Mouse (Mus musculus): ENCODE measurements around the gene Rabif. TPM values are rescaled to one million over a fixed set of nuclear protein-coding genes. Genes with fewer than 3 reads are reported as not detected.

Gene Rabif
- polyA plus RNA-seq, 1 experiment from 2014 or later: 41.5 TPM

DNA sequence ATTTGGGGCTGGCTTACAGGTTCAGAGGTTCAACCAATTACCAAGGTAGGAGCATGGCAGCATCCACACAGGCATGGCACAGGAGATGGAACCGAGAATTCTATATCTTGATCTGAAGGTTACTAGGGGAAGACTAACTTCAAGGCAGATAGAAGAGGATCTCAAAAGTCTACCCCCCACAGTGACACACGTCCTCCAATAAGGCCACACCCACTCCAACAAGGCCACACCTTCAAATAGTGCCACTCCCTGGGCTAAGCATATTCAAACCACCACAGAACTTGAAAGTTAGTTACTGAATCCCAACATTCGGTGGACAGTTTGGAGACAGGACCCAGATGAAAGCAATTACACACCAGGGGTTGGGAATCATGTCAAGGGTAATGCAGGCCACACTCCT lies 41.1 kb downstream of the Rabif start:
- DNase-seq (ENCODE audit: extremely low spot score, low spot score): no peak
- WGBS: 72% methylated on average over 3 of the region's 3 CpGs

DNA sequence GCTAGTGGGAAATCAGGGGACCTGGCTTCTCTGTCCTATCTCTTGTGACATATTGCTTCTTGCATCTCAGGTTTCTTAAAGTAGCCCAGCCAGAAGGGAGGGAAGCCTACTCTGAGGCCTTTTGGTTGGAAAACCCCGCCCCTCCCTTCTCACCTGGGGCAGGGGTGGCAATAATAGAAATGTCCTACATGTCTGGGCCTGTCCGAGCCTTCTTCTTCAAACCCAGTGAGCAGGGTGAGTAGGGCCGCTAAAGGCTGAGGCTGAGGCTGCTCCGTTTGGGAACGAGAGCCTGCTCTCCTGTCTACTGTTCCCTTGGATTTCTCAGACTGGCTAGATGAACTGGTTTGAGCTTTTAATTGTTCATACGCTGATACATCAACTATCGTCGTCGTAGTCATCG lies 46.2 kb downstream of the Rabif start:
- no peak for DNase-seq (ENCODE audit: extremely low spot score, low spot score)
- H3K27me3 ChIP-seq (ENCODE audit: poor library complexity, severe bottlenecking): no peaks in the 10 kb centered on the region
- H3K4me1 ChIP-seq: no peaks in the 10 kb centered on the region
- H3K27ac ChIP-seq: no peak overlapping the region
- H3K4me3 ChIP-seq: no peak overlapping the region
- H3K9me3 ChIP-seq: peaks cover 10% of the 10 kb centered on the region; the same call in 1 of the 2 replicates
- WGBS: 94% methylated on average over 10 of the region's 10 CpGs
- no peaks in the 10 kb centered on the region for H3K36me3 ChIP-seq (replicated peaks)

More for the DNA sequence above, 41.1 kb downstream of the Rabif start:
- Histone ChIP-seq H3K4me1 (no peaks in the 10 kb centered on the region), H3K4me3 (no peak overlapping the region), H3K36me3 (replicated peaks) (no peaks in the 10 kb centered on the region), H3K27ac (no peak overlapping the region), H3K9me3 (no peaks in the 10 kb centered on the region), H3K27me3 (ENCODE audit: poor library complexity, severe bottlenecking) (no peaks in the 10 kb centered on the region)

DNA sequence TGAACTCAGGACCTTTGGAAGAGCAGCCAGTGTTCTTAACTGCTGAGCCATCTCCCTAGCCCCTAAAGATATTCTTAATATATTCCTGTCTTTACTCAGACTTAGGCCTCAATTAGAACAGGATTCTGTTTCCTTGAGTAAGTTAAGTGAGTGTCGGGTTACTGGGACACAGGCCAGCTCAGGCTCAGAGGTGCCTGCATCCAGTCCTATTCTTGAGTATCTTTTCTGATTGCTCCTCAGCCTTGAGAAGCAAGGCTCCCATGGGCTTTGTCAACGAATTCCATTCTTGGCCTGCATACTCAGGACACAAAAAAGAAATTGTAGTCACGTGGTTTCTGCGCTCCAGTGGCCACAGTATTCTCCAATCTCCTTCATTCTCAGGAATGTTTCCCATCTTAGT lies 53.8 kb downstream of the Rabif start:
- no peak overlapping the region for H3K4me3 ChIP-seq
- WGBS: 84% methylated on average over 4 of the region's 4 CpGs
- H3K9me3 ChIP-seq: peaks cover 11% of the 10 kb centered on the region; the same call in 1 of the 2 replicates
- H3K4me1 ChIP-seq: 0 out of 2 replicates have a peak, but pooled peaks cover 6% of the 10 kb centered on the region
- no peak for DNase-seq (ENCODE audit: extremely low spot score, low spot score)
- no peaks in the 10 kb centered on the region for H3K36me3 ChIP-seq (replicated peaks)
- no peak overlapping the region for H3K27ac ChIP-seq
- H3K27me3 ChIP-seq (ENCODE audit: poor library complexity, severe bottlenecking): no peaks in the 10 kb centered on the region; the same call in 1 of the 2 replicates

DNA sequence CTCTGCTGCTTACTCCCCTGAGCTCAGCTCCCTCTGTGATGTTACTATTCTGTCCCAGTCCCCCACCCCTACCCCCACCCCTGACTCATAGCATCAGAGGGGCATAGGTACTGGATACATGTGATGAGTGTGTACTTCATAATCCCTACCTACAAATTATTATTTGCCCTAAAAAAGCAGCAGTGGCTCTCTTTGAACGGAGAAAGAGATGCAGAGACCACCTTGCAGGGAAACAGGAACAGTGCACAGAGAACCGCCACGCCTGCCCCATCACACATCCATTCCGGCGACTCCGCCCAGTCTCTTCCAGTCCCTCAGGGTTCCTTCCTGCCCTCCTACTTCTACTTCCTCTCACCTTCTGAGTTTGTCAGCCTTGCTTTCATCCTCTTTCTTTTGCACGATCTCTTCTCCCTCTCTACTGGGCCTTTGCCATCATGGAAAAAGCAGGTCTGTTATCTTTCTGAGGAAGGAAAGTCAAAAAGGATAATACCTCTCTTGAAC lies 55.2 kb downstream of the Rabif start, which contains the start of gene Mgat4e:
TSS of gene Mgat4e (minus strand) at position 51 of the 501 bp plus-strand sequence.
- Histone ChIP-seq H3K27ac (no peak within 1 kb of the TSS), H3K36me3 (replicated peaks) (no peaks in the 10 kb centered on the region), H3K27me3 (ENCODE audit: poor library complexity, severe bottlenecking) (peaks cover 1% of the 10 kb centered on the region), H3K4me1 (0 out of 2 replicates have a peak, but pooled peaks cover 6% of the 10 kb centered on the region), H3K9me3 (peaks cover 10% of the 10 kb centered on the region; the same call in 1 of the 2 replicates), H3K4me3 (no peak within 1 kb of the TSS)
- no peak for DNase-seq (ENCODE audit: extremely low spot score, low spot score)
- 69% methylated on average over 7 of the region's 7 CpGs for WGBS

DNA sequence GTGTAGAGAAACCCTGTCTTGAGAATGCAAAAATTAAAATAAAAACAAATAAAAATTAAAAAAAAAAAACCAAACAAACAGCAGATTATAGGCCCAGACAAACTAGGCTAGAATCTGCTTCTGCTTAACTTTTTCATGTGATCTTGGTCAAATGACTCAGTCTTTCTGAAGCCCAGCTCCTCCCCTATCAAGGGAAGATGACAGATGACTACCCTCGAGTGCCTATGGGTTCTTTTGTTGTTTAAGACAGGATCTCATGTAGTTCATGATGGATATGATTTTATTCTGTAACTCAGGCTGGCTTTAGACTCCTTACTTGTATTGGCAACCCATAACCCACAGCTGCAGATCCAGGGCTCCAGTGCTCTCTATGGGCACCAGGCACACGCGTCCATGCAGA lies 57.4 kb downstream of the Rabif start:
- 88% methylated on average over 3 of the region's 3 CpGs for WGBS
- Histone ChIP-seq H3K27me3 (ENCODE audit: poor library complexity, severe bottlenecking) (peaks cover 11% of the 10 kb centered on the region), H3K4me3 (no peak overlapping the region), H3K36me3 (replicated peaks) (no peaks in the 10 kb centered on the region), H3K27ac (no peak overlapping the region), H3K9me3 (no peaks in the 10 kb centered on the region), H3K4me1 (peaks cover 24% of the 10 kb centered on the region)
- no peak for DNase-seq (ENCODE audit: extremely low spot score, low spot score)

DNA sequence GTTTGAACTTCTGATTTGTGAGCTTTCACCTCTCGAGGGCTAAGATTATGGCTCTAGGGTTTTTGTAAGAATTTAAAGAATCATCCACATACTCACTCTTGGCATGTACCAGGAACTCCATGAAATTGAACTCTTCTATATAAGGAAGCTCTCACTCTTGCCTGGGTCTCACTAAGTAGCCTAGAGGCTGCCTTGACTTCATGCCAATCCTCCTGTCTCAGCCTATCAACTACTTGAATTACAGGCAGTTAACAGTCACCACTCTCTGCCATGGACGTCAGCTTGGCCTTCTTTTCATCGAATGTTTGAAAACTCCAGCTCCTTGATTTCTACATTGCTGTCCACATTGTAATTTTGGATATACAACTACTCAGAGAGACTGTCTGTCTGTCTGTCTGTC lies 57.9 kb downstream of the Rabif start:
- H3K4me1 ChIP-seq: peaks cover 29% of the 10 kb centered on the region
- no peaks in the 10 kb centered on the region for H3K36me3 ChIP-seq (replicated peaks)
- H3K27ac ChIP-seq: no peak overlapping the region
- DNase-seq (ENCODE audit: extremely low spot score, low spot score): no peak
- H3K27me3 ChIP-seq (ENCODE audit: poor library complexity, severe bottlenecking): peaks cover 11% of the 10 kb centered on the region
- no peak overlapping the region for H3K4me3 ChIP-seq
- 73% methylated on average over 3 of the region's 3 CpGs for WGBS
- no peaks in the 10 kb centered on the region for H3K9me3 ChIP-seq

DNA sequence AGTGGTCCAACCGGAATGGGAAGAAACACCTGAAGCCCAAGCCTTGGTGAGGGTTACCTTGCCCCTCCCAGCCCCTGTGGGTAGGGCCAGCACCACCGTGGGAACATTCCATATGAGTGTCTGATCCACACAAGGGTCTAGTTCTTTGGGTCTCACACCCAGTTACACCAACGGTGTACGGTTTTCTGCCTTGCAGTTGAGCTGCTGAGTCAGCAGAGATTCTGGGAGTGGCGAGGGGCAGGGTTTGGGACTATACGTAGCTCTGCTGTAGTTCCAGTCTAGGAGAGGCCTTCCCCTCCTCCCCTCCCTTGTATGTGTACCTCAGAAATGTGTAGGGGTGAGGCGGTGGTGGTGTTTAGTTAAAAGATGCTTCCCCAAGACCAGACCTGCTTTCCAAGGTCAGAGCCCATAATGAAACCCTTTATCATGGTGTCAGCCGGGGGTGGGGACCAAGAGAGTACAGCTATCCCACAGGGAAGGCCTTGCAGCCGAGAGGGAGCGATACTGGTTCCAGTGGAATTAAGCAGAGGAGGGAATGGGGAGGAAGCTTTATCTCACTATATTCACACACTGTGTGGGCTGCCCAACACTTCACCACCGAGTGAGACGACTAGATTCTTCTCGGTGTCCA lies 60.9 kb downstream of the Rabif start:
- H3K4me1 ChIP-seq: peaks cover 29% of the 10 kb centered on the region
- no peak for DNase-seq (ENCODE audit: extremely low spot score, low spot score)
- no peaks in the 10 kb centered on the region for H3K36me3 ChIP-seq (replicated peaks)
- H3K27me3 ChIP-seq (ENCODE audit: poor library complexity, severe bottlenecking): peaks cover 11% of the 10 kb centered on the region
- no peaks in the 10 kb centered on the region for H3K9me3 ChIP-seq
- 34% methylated on average over 13 of the region's 13 CpGs for WGBS
- H3K4me3 ChIP-seq: peak overlapping the region; percentile 72
- H3K27ac ChIP-seq: peak overlapping the region; percentile 93

DNA sequence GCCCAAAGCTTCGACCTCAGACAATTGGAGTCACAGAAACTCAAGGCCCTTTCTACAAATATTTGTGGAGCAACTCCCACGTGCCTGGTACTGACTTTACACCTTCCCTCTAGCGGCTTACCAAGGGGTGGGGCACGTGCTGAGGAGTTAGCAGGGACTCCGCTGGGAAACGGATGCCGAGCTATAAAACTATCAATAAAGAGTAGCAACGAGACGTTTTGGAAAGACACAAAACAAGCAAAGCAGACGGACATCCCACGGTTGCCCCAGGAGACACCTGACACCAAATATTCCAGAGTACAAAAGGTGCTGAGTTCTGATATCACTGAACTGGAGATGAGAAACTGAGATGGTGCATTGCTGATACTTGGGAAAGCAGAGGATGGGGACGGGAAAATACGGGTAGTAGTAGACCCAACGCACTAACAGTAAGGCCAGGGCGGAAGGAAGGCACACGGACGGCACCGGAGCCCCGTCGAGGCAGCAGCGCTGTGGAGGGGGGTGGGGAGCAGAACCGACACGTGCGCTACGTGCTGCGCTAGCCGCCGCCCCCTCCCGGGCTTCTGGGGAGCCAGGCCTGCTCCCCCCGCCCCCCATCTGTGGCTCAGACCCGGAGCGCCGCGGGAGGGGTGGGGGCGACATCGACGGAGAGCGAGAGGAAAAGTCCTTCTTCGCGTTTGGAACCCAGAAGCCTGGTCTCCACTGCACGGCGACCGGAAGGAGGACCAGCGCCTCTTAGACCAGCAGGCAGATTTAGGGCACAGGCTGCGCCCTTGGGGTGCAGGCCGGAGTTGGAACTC lies 61.6 kb downstream of the Rabif start:
- Histone ChIP-seq H3K36me3 (replicated peaks) (no peaks in the 10 kb centered on the region), H3K27me3 (ENCODE audit: poor library complexity, severe bottlenecking) (peaks cover 11% of the 10 kb centered on the region), H3K9me3 (no peaks in the 10 kb centered on the region), H3K4me1 (peaks cover 31% of the 10 kb centered on the region), H3K4me3 (peak overlapping the region; percentile 72), H3K27ac (peak overlapping the region; percentile 93)
- peak; percentile 22 for DNase-seq (ENCODE audit: extremely low spot score, low spot score)
- 1% methylated on average over 46 of the region's 46 CpGs for WGBS

DNA sequence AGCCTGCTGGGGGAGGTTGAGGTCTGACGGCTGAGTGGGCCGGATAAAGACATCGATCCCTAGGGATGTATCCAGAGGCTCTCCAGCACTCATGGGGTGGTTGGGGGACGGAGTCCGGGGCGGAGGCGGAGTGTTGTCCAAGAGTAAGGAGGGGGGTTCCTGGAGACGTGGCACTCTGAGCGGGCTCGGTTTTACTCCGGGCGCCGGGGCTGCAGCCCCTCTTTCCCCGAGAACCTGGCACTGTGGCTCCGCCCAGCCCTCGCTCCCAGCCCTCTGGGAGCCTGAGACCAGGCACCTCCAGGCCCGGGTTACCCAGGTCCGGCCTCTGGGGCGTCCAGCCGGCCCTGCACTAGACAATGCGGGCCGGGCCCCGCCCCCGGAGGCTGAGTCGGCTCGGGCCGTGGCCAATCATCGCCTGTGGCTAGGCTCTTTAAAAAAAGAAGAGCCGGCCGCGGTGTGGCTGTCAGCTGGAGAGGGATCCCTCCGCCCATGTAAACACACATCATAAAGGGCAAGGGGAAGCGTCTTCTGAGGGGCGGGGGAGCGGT lies 62.3 kb downstream of the Rabif start:
- Histone ChIP-seq H3K27me3 (ENCODE audit: poor library complexity, severe bottlenecking) (peaks cover 11% of the 10 kb centered on the region), H3K4me1 (peaks cover 37% of the 10 kb centered on the region)
- under 1% methylated on average over 35 of the region's 35 CpGs for WGBS

More for the DNA sequence above, 62.3 kb downstream of the Rabif start:
- DNase-seq (ENCODE audit: extremely low spot score, low spot score): peak; percentile 96
- H3K27ac ChIP-seq: peak overlapping the region; percentile 93
- peak overlapping the region; percentile 72 for H3K4me3 ChIP-seq
- no peaks in the 10 kb centered on the region for H3K36me3 ChIP-seq (replicated peaks)
- H3K9me3 ChIP-seq: no peaks in the 10 kb centered on the region

Other genes with a start within 250 kb of the Rabif start
- gene Myog, start 204.7 kb upstream of the Rabif start, polyA plus RNA-seq (2016; fragmentation: Nextera tagmentation; extraction: Ambion mirVana): not detected in 2 replicates
- 1.6 and 2.1 TPM in 2 replicates for gene Ppfia4, start 161.7 kb upstream of the Rabif start, polyA plus RNA-seq (2016; fragmentation: Nextera tagmentation; extraction: Ambion mirVana)
- 134 and 136 TPM in 2 replicates for gene Tmem183a, start 132.7 kb upstream of the Rabif start, polyA plus RNA-seq (2016; fragmentation: Nextera tagmentation; extraction: Ambion mirVana)
- gene 4933406M09Rik, start 108.7 kb upstream of the Rabif start, polyA plus RNA-seq (2016; fragmentation: Nextera tagmentation; extraction: Ambion mirVana): not detected in 2 replicates
- gene Cyb5r1, start 89.1 kb upstream of the Rabif start, polyA plus RNA-seq (2016; fragmentation: Nextera tagmentation; extraction: Ambion mirVana): 30.0 and 31.6 TPM in 2 replicates
- 70.5 and 71.1 TPM in 2 replicates for gene Adipor1, start 79.3 kb upstream of the Rabif start, polyA plus RNA-seq (2016; fragmentation: Nextera tagmentation; extraction: Ambion mirVana)
- 39.0 and 39.5 TPM in 2 replicates for gene Klhl12, start 39.1 kb upstream of the Rabif start, polyA plus RNA-seq (2016; fragmentation: Nextera tagmentation; extraction: Ambion mirVana)
- not detected in 2 replicates for gene Mgat4e, start 55.0 kb downstream of the Rabif start, polyA plus RNA-seq (2016; fragmentation: Nextera tagmentation; extraction: Ambion mirVana)
- gene Kdm5b, start 65.5 kb downstream of the Rabif start, polyA plus RNA-seq (2016; fragmentation: Nextera tagmentation; extraction: Ambion mirVana): 60.6 and 62.1 TPM in 2 replicates
- gene Syt2, start 152.0 kb downstream of the Rabif start, polyA plus RNA-seq (2016; fragmentation: Nextera tagmentation; extraction: Ambion mirVana): 0.75 and 0.95 TPM in 2 replicates

Measured in forebrain, embryonic 10.5 days (tissue).